Mouse (Mus musculus) thymus, postnatal 4 days (tissue): Measurements from ENCODE around the gene Arhgef28.

Experiments used
- DNase-seq: peaks from one replicate; pipeline ENCODE4 v3.0.0; 2021

The Arhgef28 gene

GRCm38 (mm10) chr13:98182330-98182729, 23.9 kb downstream of the Arhgef28 start:
- no peak for DNase-seq

GRCm38 (mm10) chr13:98180636-98181035, 25.6 kb downstream of the Arhgef28 start:
- DNase-seq: no peak

- DNase-seq: no peak
Observed at GRCm38 (mm10) chr13:98175323-98176007, 30.8 kb downstream of the Arhgef28 start.

- DNase-seq: no peak
Observed at GRCm38 (mm10) chr13:98173008-98173407, 33.2 kb downstream of the Arhgef28 start.

GRCm38 (mm10) chr13:98172365-98172764, 33.9 kb downstream of the Arhgef28 start:
- DNase-seq: no peak

GRCm38 (mm10) chr13:98171706-98172105, 34.5 kb downstream of the Arhgef28 start:
- DNase-seq: no peak

GRCm38 (mm10) chr13:98171257-98171656, 35.0 kb downstream of the Arhgef28 start:
- DNase-seq: no peak

- DNase-seq: no peak
Observed at GRCm38 (mm10) chr13:98164878-98165277, 41.4 kb downstream of the Arhgef28 start.

- no peak for DNase-seq
Observed at GRCm38 (mm10) chr13:98161496-98161895, 44.7 kb downstream of the Arhgef28 start.

GRCm38 (mm10) chr13:98156656-98157055, 49.6 kb downstream of the Arhgef28 start:
- no peak for DNase-seq

- DNase-seq: no peak
Observed at GRCm38 (mm10) chr13:98152759-98153158, 53.5 kb downstream of the Arhgef28 start.

GRCm38 (mm10) chr13:98147532-98147931, 58.7 kb downstream of the Arhgef28 start:
- DNase-seq: no peak

- DNase-seq: no peak
Observed at GRCm38 (mm10) chr13:98146573-98147160, 59.6 kb downstream of the Arhgef28 start.

GRCm38 (mm10) chr13:98145310-98145709, 60.9 kb downstream of the Arhgef28 start:
- no peak for DNase-seq

GRCm38 (mm10) chr13:98143000-98143399, 63.2 kb downstream of the Arhgef28 start:
- no peak for DNase-seq

GRCm38 (mm10) chr13:98140626-98141025, 65.6 kb downstream of the Arhgef28 start:
- DNase-seq: no peak

GRCm38 (mm10) chr13:98138786-98139185, 67.5 kb downstream of the Arhgef28 start:
- DNase-seq: no peak

- DNase-seq: no peak
Observed at GRCm38 (mm10) chr13:98135890-98136555, 70.2 kb downstream of the Arhgef28 start.

GRCm38 (mm10) chr13:98132951-98133350, 73.3 kb downstream of the Arhgef28 start:
- no peak for DNase-seq

GRCm38 (mm10) chr13:98132264-98132663, 74.0 kb downstream of the Arhgef28 start:
- DNase-seq: no peak

GRCm38 (mm10) chr13:98125666-98126065, 80.6 kb downstream of the Arhgef28 start:
- no peak for DNase-seq

GRCm38 (mm10) chr13:98124113-98124745, 82.0 kb downstream of the Arhgef28 start:
- DNase-seq: no peak

- no peak for DNase-seq
Observed at GRCm38 (mm10) chr13:98122766-98123165, 83.5 kb downstream of the Arhgef28 start.

- DNase-seq: no peak
Observed at GRCm38 (mm10) chr13:98121993-98122392, 84.2 kb downstream of the Arhgef28 start.
